Mouse (Mus musculus): Measurements from ENCODE around the gene Itsn1.

The Itsn1 gene

DNA sequence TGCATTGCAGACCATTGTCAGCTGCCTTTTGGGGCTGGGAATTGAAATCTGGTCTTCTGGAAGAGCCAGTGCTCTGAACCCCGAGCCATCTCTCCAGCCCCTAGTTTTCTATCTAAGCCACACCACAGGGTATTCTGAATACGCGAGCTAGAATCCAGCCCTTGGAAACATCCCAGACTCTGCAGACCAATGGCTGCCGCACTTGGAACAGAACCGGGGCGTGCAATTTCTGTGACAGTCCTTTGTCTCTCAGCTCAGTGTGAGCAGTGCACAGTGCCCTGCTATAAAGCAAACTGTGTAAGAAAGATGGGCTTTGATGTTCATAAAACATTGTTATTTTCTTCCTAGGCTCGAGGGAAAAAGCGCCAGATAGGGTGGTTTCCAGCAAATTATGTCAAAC is 138.6 kb downstream of the Itsn1 start:
- in situ Hi-C loops (cut with MboI, MseI) = no loop called here

DNA sequence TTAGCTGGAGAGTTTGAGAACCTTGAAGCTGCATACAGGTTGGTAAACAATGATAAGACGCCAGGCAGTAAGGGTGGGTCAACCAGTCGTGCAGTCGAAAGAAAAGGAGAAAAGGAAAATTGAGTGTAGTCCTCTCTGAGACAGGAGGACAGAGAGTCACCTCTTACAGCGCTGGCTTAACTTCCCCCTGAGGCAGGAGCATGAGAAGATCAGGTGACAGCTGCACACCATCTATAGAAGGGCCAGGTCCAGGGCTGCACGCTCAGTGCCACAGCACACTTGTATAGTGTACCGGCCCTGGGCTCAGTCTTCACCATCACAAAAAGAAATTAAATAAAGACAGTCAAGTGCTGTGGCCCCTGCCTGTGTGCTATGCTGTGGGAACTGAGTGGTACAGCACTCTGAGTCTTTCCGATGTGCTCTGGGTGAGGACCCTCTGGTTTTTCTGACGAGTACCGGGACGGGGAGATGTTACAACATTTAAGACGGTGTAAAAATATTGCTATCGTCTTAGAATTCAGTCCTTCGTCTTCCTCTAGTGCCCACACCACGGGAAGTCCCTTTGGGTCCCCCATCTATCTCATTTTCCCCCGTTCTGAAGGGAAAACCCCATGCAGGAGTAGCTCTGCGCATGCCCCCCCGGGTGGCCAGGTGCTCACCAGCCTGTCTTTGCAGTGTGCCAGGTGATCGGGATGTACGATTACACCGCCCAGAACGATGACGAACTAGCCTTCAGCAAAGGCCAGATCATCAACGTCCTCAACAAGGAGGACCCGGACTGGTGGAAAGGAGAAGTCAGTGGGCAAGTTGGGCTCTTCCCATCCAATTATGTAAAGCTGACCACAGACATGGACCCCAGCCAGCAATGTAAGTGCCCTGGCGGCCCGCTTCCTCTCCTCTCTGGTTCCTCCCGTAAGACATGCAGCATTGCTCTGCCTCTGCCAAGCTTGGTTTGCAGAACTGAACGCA is 140.1 kb downstream of the Itsn1 start:
- in situ Hi-C loops (cut with MboI, MseI) = no loop called here

DNA sequence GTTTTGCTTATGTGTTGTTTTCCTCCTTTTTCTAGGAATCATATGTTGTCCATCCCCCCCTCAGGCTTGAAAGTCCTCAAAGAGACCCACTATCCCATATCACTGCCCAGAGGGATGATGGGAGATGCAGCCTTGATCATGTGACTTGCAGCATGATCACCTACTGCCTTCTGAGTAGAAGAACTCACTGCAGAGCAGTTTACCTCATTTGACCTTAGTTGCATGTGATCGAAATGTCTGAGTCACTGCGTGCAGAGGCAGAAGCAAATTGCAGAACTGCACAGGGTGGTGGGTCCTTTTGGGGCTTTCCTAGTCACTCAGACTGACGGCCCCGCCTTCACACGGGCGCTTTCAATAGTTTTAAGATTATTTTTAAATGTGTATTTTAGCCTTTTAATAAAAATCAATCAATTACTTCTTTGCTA is 141.1 kb downstream of the Itsn1 start:
- in situ Hi-C loops (cut with MboI, MseI) = no loop called here

DNA sequence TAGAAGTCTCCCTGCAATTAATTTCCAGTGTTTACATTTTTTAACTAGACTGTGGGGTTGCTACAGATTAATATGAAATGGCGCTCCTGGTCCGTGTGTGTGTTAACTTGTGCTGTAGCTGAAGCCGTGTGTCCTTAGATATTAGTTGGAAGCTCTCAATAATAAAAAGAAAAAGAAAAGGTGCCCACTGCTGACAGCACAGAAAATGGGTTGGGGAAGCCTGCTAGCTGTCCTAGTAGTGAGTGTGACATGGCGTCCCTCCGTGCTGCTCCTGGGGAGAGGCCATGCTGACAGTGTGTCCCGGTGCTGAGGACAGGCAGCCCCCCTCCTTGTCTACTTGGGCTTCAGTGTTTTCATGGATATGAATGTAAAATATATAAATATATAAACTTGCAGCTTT is 142.1 kb downstream of the Itsn1 start:
- in situ Hi-C loops (cut with MboI, MseI) = no loop called here

DNA sequence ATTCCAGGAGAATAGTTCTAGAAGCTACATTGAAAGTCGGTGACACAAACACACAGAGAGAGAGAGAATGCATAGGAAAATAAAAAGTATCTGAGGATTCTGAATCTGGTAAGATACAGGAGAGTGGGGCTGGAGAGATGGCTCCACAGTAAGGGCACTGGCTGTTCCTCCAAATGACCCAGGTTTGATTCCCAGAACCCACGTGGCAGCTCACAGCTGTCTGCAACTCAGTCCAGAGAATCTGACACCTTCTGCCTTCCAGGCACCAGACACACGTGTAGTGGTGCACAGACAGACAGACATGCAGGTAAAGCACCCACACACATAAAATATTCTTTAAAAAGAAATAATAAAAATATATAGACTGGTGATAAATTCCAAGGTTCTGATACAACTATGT is 144.6 kb downstream of the Itsn1 start:
- in situ Hi-C loops (cut with MboI, MseI) = no loop called here

DNA sequence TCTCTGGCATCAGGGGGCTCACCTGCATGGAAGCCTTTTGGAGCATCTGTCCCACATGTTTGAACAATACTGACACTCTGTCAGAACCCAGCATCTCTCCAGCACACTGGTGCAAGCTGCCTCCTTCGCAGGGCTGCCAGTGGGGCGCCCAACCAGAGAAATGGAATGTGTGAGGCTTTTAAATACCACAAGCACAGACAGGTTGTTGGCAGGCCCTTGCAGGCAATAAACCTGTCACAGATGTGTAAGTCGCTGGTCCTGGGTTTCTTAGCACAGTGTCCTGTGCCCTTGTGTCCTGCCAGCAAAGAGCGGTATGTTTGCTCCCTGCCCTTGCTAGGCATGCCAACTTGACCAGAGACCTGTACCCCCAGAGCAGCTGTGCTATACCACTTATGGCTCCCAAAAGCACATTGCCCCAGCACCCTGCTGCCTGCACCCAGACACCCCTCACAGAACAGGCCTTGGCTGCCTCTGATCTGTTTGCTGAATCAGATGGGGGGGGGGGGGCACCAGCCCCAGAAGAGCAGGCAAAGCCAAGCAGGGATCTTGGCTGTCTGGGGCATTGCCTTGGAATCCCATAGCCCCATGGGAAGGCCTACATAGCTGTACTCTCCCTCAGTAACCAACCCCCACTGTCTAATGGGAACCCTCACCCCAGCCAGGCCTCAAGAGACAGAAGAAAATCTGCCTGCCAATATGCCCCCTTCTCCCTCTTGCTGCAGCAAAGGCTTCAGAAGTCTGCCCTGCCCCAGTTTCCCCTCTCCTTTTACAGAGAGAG is 146.7 kb downstream of the Itsn1 start:
- in situ Hi-C loops (cut with MboI, MseI) = loop anchor here (5.0 kb wide), 1 partner anchor 33 kb away; no protein-coding TSS in a partner anchor

DNA sequence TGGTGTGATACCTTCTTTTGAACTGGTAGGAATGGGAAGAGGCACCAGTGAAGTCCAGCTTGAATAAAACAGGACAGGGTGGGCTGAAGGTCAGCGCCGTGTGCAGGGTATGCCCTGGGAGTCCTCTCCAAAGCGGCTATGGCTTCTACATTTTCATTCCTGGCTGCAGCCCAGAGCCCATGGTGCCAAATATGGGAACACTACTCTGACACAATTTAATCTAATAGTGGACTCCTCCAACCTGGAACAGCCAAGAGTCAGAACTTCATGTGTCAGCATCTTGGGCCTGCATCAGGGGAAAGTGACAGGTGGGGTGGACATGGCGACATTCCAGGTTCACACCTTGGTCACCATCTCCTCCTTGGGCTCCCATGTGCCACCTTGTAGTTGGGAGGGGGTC is 147.4 kb downstream of the Itsn1 start:
- in situ Hi-C loops (cut with MboI, MseI) = loop anchor here (5.0 kb wide), 1 partner anchor 34 kb away; no protein-coding TSS in a partner anchor

DNA sequence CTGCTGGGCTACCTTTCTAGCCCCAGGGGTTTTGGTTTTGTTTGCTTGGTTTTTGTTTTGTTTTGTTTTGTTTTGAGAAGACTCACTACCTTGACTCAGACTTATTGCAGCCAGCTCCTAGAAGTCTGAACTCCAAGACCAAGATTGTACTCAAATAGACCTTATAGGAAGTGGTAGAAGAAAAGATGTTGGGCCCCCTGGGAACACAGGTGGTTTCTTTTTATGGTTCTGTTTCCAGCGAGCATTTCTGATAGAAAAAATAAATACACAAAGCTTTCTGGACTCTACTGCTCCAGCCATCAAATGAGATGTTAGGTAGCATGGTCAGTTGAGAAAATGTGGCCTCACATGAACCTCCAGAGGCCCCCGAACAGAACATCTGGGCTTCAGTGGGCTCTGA is 150.0 kb downstream of the Itsn1 start:
- in situ Hi-C loops (cut with MboI, MseI) = loop anchor here (5.0 kb wide), 1 partner anchor 37 kb away; no protein-coding TSS in a partner anchor

DNA sequence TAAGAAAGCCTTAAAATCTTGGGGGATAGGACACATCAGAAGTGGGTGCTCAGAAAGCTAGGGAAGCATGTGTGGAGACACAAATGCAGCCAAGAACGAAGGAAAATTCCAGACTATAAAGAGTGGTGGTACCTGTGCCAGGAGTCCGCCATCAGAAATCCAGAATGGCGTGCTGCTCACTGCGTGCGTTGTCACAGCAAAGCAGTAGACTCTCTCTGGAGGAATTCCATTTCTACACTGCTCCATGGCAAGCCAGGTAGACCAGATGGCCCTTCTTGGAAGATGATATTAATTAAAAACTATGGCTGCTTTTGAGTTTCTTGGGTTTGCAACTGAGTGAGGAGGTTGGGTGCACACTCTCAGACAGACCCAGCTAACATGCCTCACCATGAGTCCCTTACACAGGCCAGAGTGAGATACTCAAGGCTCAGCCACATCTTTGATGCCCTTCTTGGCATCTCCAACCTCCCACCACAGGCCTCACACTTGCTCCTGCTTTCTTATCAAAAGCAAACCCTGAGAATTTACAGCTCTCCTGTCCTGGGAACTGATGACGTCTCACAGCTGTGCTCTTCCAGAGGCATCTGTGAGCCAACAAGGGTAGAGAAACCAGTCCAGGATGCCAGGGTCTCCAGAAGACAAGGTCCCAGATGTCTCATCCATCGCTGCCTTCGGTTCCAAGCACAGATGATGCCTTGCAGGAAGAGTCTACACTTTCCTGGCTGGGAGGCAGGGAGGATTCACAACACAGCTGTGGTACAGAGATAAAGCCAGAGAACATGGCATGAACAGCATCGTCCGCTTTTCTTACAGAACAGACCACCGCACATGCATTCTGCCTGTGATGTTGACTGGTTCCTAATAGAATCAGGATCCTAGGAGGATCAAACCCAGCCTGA is 152.0 kb downstream of the Itsn1 start:
- in situ Hi-C loops (cut with MboI, MseI) = no loop called here

DNA sequence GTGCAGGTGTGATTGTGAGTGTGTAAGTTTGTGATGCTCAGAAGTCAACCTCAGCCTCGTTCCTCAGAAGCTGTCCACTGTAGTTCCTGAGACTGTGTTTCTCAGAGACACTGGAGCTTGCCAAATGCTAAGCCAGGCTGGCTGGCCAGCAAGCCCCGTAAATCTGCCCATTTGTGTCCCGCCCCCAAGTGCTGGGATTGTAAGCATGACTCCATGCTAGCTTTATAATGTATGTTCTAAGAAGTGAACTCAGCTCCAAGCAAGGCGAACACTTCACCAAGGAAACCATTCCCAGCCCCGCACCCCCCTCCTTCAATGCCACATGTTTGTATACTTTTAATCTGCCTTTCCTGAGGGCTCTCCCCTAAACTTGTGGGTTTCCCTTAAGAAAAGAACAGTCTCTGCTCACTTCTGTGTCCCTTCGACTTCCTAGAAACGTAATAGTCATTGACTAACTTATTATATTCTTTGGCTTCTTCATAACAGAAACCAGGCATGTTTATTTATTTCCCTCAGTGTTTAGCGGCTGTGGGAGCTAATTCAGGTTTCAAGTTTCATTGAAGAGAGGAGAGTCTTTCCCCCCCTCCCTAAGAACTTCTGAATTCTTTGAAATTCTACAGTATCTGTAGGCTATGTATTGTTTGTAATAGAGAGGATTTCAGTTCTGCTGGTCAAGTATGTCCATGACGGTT is 153.2 kb downstream of the Itsn1 start:
- in situ Hi-C loops (cut with MboI, MseI) = no loop called here

DNA sequence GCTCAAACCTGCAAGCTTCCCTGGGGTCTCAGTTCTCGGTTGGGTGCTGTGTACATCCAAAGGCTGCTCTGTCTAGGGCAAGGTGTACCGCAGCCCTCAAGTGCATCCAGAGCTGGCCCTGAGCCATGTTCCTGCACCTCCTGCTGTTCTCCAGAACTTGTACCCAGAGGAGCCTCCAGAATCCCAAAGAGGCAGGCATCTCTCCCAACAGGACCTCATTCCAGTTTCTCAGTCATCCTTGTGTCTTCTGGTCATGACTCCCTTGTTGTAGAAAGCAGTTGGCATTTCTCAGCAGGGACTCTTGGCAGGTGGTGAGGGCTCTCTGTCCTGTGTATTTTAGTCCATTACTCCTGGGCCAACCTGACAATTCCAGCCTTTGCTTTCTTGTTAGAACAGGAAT is 154.6 kb downstream of the Itsn1 start:
- in situ Hi-C loops (cut with MboI, MseI) = no loop called here

DNA sequence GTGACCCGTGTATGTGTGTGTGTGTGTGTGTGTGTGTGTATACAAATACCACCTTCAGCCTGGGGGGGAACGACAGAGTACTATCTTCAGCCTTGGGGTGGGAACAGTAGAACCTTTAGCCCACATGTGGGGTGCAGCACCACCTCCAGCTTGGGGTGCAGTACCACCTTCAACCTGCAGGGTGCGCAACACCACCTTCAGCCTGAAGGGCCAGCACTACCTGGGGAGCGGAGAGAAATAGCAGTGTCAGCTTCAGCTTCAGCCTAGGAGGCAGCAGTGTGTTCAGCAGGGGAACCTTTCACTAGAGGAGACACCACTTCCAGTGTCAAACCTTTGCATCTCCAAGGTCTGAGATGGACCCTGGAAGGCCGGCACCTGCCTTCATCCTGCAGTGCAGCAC is 155.1 kb downstream of the Itsn1 start:
- in situ Hi-C loops (cut with MboI, MseI) = no loop called here

DNA sequence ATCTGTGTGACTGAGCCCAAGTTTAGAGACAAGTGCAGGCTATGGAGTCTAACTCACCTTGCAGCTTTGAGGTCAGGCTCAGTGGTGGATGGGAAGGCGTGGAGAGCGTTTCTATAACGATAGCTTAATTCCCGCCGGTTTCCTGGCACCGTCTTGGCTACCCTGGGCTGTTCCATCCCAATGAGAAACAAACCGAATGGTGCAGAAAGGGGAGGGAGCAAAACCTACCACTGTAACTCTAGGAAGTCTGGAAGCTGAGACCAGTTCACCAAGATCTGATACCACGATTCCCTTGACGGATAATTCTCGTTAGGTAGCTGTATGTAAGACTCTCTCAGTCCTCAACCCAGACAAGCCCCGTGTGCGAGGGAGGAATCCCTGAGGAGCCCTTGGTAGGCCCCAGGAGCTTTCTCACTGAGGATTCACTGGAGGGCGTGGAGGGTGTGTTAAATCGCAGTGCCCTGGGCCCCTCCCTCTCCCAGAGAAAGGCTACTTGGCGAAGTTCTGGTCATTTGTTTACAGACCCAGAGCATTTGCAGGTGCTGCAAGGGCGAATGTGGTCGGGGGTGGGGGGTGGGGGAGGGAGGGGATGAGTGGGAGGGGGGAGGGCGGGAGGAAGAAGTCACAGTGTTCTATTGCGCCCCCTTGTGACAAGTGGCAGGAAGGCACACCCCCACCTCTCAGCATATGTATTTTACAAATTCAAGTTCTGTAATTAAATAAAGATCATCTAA is 156.5 kb downstream of the Itsn1 start:
- in situ Hi-C loops (cut with MboI, MseI) = no loop called here

DNA sequence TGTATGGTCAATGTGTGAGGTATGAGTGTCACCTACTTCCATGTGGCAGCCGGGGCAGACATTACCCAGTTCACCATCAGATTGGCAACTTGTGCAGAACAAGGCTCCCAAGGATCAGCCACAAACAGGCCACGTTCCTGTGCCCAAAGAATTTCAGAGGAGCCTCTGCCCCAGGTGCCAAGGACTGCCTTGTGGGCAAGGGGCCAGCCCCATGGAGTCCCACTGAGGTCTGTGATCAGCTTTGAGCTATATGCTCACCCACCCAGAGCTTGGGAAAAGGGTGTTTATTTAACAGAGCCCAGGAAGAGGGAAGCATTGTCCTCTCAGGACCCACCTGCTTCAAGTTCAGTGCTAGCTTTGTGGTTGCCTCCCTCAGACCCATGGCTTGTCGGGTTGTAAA is 159.3 kb downstream of the Itsn1 start:
- in situ Hi-C loops (cut with MboI, MseI) = no loop called here

DNA sequence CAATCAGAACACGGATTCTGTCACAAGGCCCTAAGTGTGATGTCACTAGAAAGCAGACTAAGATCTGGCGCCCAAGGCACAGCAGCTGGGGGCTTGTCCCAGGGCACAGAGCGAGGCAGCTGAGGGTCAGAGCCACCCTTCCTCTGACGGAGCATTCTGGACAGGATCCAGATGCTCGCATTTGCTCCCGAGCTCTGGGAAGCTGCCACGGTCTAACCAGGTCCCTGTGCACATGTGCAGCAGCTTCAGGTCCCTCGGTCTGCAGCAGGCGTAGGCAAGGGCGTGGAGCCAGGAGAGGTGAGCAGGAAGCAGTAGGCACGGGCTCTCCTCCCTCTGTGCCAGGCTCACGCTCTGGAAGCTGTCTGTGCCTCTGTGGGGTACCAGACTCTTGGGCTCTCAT is 160.8 kb downstream of the Itsn1 start:
- in situ Hi-C loops (cut with MboI, MseI) = loop anchor here (5.0 kb wide), 1 partner anchor 188 kb away; no protein-coding TSS in a partner anchor

DNA sequence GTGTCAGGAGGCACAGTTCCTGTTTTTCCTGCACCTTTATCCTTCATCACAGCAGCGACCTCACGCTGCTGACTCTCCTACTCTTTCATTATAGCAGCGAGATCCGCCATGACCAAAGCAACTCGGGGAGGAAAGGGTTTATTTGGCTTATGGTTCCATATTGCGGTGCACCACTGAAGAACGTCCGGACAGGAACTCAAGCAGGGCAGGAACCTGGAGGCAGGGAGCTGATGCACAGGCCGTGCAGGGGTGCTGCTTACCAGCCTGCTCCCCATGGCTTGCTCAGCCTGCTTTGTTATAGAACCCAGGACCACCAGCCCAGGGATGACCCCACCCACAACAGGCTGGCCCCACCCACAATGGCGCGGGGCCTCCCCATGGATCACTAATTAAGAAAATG is 162.1 kb downstream of the Itsn1 start:
- in situ Hi-C loops (cut with MboI, MseI) = loop anchor here (5.0 kb wide), 1 partner anchor 189 kb away; no protein-coding TSS in a partner anchor

DNA sequence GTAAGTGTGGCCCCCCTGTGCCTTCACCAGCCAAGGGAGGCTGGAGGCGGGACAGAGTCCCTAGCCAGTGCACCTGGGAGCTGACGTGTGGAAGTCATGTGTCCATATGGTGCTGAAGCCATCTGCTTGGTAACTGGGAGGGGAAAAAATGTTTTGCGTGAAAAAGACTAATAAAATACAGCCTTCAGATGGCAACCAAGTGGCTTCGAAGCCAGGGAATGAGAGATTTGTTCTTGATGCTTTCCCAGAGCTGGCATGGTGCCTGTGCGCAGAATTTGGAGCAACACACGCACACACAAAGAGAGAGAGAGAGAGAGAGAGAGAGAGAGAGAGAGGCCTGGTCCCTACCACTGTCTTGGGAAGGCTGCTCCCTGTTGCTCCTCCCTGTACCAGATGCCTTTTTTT is 167.3 kb downstream of the Itsn1 start:
- in situ Hi-C loops (cut with MboI, MseI) = no loop called here

DNA sequence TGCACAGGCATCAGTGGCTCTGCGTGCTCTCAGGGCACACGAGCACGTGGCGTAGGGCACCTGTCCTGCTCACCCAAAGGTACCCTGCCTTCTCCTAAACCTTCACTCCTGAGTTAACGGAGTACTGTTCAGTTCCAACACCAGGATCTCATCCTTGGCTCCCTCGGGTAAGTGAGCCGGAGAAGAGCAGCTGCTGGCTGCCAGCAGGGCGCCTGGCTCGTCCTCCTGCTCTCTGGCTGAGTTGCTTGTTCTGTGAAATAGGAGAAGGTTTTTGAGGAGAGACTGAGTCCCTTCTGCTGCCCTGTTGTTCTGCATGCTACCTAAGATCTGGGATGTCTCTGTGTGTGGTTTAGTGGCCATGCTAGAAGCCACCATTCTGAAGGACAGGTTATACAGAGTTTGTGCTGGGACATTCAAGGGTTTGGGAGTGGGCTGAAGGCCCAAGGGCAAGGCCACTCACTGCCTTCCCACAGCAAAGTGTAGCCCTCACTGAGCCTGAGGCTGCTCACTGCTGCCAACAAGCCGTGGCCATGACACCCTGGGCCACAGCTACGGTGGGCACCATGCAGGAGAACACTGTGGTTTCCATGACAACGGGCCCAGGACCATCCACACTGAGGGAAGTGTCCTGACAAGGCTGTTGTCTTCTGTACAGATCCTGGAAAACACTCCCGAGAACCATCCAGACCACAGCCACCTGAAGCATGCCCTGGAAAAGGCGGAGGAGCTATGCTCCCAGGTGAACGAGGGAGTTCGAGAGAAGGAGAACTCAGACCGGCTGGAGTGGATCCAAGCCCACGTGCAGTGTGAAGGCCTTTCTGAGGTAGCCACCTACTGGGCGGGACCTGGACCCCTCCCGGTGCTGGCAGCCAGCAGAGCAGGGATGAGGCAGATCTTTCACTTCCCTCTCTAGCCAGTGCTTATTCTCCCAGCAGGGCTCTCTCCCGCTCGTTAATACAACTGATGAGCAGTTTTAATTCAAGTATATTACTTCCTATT is 170.1 kb downstream of the Itsn1 start:
- in situ Hi-C loops (cut with MboI, MseI) = no loop called here

DNA sequence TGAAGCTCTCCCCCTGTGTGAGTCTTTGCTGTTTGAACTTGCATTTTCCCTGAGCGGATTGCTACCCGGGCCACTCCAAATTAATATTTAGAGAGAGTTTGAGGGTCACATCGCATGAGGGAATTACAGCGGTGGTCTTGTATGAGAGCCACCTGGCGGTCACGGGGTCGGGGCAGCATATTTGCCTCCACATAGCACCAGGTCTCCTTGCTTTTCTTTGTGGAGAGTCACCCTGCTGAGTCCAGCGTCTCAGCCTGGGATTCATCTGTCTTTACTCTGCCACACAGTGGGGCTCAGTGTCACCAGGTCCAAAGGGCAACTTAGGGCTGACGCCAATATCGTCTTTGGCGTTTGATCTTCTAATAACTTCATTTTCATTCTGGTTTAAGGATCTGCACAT is 171.2 kb downstream of the Itsn1 start:
- in situ Hi-C loops (cut with MboI, MseI) = no loop called here

Data from T-helper 1 cell (primary cell).